Mouse (Mus musculus) C2C12 (cell line): ENCODE measurements around the gene Tmem247. TPM values are rescaled to one million over a fixed set of nuclear protein-coding genes. Genes with fewer than 3 reads are reported as not detected.

Source experiments
- H3K27me3 ChIP-seq: one replicate; pipeline ENCODE4 v1.6.1; 2011; ENCODE audit not compliant: control insufficient read depth, insufficient read depth, insufficient read length
- H3K36me3 ChIP-seq: one replicate; pipeline ENCODE4 v1.6.1; 2011; ENCODE audit not compliant: control insufficient read depth, insufficient read depth
- H3K4me3 ChIP-seq: one replicate; pipeline ENCODE4 v1.5.1; 2011; ENCODE audit warnings: mild to moderate bottlenecking, control low read depth; ENCODE audit not compliant: poor library complexity, insufficient read depth, severe bottlenecking
- H3K79me2 ChIP-seq: one replicate; pipeline ENCODE4 v1.6.1; 2011; ENCODE audit not compliant: control insufficient read depth, insufficient read depth
- H3K79me3 ChIP-seq: one replicate; pipeline ENCODE4 v1.6.1; 2011; ENCODE audit warnings: low read depth, control low read depth
- H3ac ChIP-seq: one replicate; pipeline ENCODE3; 2011; ENCODE audit warnings: low read depth; ENCODE audit not compliant: control insufficient read depth, insufficient read length
- CEBPB ChIP-seq: IDR thresholded peaks from one replicate; pipeline ENCODE4 v1.6.1; 2011; ENCODE audit warnings: low read depth, mild to moderate bottlenecking, control low read depth, moderate library complexity
- CTCF ChIP-seq: IDR thresholded peaks from one replicate; pipeline ENCODE4 v1.5.1; 2011; ENCODE audit not compliant: control insufficient read depth, insufficient read depth, insufficient read length
- FOSL1 ChIP-seq: IDR thresholded peaks from one replicate; pipeline ENCODE4 v1.8.0; 2011; ENCODE audit warnings: mild to moderate bottlenecking, low read length; ENCODE audit not compliant: poor library complexity, insufficient read depth, severe bottlenecking
- MAX ChIP-seq: IDR thresholded peaks from one replicate; pipeline ENCODE4 v1.6.1; 2011; ENCODE audit warnings: mild to moderate bottlenecking, control low read depth
- MYOD1 ChIP-seq: IDR thresholded peaks from one replicate; pipeline ENCODE4 v1.6.1; 2011; ENCODE audit warnings: low read depth; ENCODE audit not compliant: control insufficient read depth, insufficient read length
- MYOG ChIP-seq: IDR thresholded peaks from one replicate; pipeline ENCODE4 v1.6.1; 2011; ENCODE audit not compliant: control insufficient read depth, insufficient read length; ENCODE audit errors: extremely low read depth
- USF1 ChIP-seq: IDR thresholded peaks from one replicate; pipeline ENCODE4 v1.6.1; 2011; ENCODE audit warnings: low read depth, mild to moderate bottlenecking, control low read depth, moderate library complexity
- polyA plus RNA-seq: library from polyadenylated mRNA; unstranded; fragments of >200 nt; fragmentation: generic; extraction: Trizol; gene quantifications from one replicate; pipeline ENCODE4 v1.2.1, GENCODE M21; 2012; ENCODE audit warnings: missing spikeins

Gene Tmem247
- polyA plus RNA-seq, 1 experiment, result not detected

DNA sequence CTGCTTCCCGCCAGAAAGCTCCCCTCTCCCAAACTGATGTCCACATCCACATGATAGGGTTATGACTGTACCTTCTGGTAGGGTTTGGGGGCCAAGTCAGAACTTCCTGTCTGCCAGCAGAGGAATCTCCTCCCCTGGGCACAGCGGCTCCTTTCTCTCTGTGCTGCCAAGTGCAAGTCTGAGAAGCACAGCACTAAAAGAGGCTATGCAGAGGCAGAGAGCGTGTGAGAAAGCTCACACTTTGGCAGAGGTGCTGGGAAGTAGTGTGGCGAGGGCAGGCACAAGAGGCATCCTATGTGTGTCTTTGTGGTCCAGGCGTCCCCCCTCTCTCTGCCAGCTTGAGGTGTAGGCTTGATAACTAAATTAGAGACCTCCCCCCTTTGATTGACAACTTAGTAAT is 53.9 kb downstream of the Tmem247 start:
- Histone ChIP-seq H3K27me3 (no peaks in the 10 kb centered on the region), H3K4me3 (no peak overlapping the region), H3K36me3 (peaks cover 9% of the 10 kb centered on the region), H3K79me3 (peaks cover 5% of the 10 kb centered on the region), H3K79me2 (peaks cover 45% of the 10 kb centered on the region), H3ac (no peak overlapping the region)
- no peak for TF ChIP-seq MYOG
- TF ChIP-seq CTCF, result no peak
- TF ChIP-seq FOSL1, result no peak
- TF ChIP-seq MAX, result no peak
- TF ChIP-seq MYOD1, result no peak
- TF ChIP-seq CEBPB, result no peak
- TF ChIP-seq USF1, result no peak

DNA sequence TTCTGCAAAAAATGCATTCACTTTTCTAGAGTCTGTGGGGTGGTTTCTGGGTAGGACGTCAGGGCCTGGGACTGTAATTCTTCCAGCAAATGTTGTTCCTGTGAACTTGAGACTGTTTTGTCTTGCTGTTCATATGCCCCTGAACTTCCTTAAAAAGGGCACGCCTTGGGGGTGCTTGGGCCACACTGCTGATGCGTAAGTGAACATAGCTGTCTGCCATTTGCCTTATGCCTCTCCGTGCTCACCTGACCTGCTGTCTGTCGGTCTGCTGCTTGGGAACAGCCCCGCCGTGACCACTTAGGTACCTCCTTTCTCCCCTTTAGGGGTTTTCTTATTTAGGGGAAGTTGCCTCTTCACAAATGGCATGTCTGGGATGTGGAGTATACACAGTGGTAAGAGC is 54.7 kb downstream of the Tmem247 start:
- H3K36me3 ChIP-seq, result peaks cover 6% of the 10 kb centered on the region
- H3K79me3 ChIP-seq, result peaks cover 5% of the 10 kb centered on the region
- H3K4me3 ChIP-seq, result no peak overlapping the region
- no peak for TF ChIP-seq CTCF
- TF ChIP-seq MAX, result no peak
- no peak for TF ChIP-seq FOSL1
- TF ChIP-seq MYOG, result no peak
- no peak for TF ChIP-seq MYOD1
- no peak for TF ChIP-seq USF1
- TF ChIP-seq CEBPB, result no peak
- peaks cover 40% of the 10 kb centered on the region for H3K79me2 ChIP-seq
- no peak overlapping the region for H3ac ChIP-seq
- H3K27me3 ChIP-seq, result no peaks in the 10 kb centered on the region

Other genes with a start within 250 kb of the Tmem247 start
- gene Epas1, start 163.6 kb upstream of the Tmem247 start, polyA plus RNA-seq, result 0.05 TPM
- gene Atp6v1e2, start 30.5 kb downstream of the Tmem247 start, polyA plus RNA-seq, result not detected
- gene Rhoq, start 45.7 kb downstream of the Tmem247 start, polyA plus RNA-seq, result 10.5 TPM
- gene Pigf, start 108.1 kb downstream of the Tmem247 start, polyA plus RNA-seq, result 29.5 TPM
- gene Cript, start 108.2 kb downstream of the Tmem247 start, polyA plus RNA-seq, result 45.5 TPM
- gene Socs5, start 190.3 kb downstream of the Tmem247 start, polyA plus RNA-seq, result 20.1 TPM